Comparison of ENCODE assay signal across 24 mouse cellular contexts in the genomic region with DNA sequence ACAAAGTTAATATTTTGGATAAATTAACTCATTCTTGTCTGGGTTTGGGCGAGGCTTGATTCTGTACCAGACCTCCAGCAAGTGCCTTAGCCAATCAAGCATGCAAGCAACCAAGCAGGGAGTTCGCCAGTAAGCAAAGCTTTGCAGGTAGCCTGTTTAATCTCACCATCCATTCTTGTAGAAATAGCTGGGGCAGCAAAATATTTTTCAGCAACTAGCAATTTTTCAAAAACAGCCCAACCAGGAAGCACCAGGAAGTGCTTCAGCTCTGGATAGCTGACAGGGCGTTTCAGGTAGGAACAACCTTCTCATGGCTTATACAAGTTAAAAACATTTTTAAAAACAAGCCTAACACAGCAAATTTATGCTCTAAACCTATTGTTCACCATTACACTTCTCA. TPM values are rescaled to one million over a fixed set of nuclear protein-coding genes. Genes with fewer than 3 reads are reported as not detected.
A peak's percentile ranks its signal among the peaks of the same experiment; 100 is the strongest.
DNase-seq lines count a peak whose midpoint lies in the region; ATAC-seq and TF ChIP-seq lines count a peak whose summit lies in the region.
"Had no signal": no experiment of that assay in that cellular context is flagged by ENCODE, and none has a peak within 500 bp of the region (broad histone marks: within the 10 kb centered on the region; RNA-seq: fewer than 3 reads in every experiment).

No protein-coding gene starts in this region.

- no peak for TF ChIP-seq CTCF in small intestine, adult 2 months (IDR thresholded peaks at IDR 0.05; ENCODE audit: extremely low read depth, insufficient read length, insufficient replicate concordance, low read depth, low read length)

- H3K9ac ChIP-seq in kidney, embryonic 16.5 days (replicated peaks; ENCODE audit: low read length): no peak overlapping the region
- H3K9ac ChIP-seq: embryonic facial prominence, embryonic 12.5 days; heart, embryonic 13.5 days; neural tube, embryonic 12.5 days had no signal

- no peak overlapping the region for H3K4me3 ChIP-seq in kidney, embryonic 16.5 days (ENCODE audit: low read length)
- peak overlapping the region; percentile 84 for H3K4me3 ChIP-seq in megakaryocyte, embryonic 14.5 days (replicated peaks)
- H3K4me3 ChIP-seq in small intestine, adult 2 months (ENCODE audit: low read depth, low read length): no peak overlapping the region
- H3K4me3 ChIP-seq in midbrain, embryonic 10.5 days: no peak overlapping the region
- H3K4me3 ChIP-seq: embryonic facial prominence, embryonic 12.5 days; forebrain, embryonic 10.5 days; heart, embryonic 13.5 days; neural tube, embryonic 12.5 days had no signal

- H3K36me3 ChIP-seq in kidney, embryonic 16.5 days (ENCODE audit: insufficient read depth, low read length): no peaks in the 10 kb centered on the region
- peaks cover 25% of the 10 kb centered on the region for H3K36me3 ChIP-seq in megakaryocyte, embryonic 14.5 days (replicated peaks; ENCODE audit: low read length)
- H3K36me3 ChIP-seq in small intestine, adult 2 months (ENCODE audit: control insufficient read depth, insufficient read depth, low read length): no peaks in the 10 kb centered on the region
- H3K36me3 ChIP-seq in midbrain, embryonic 10.5 days: no peaks in the 10 kb centered on the region
- H3K36me3 ChIP-seq: embryonic facial prominence, embryonic 12.5 days; forebrain, embryonic 10.5 days; G1E; heart, embryonic 13.5 days; neural tube, embryonic 12.5 days had no signal

- ATAC-seq in kidney, embryonic 16.5 days (ENCODE audit: low FRiP score, low TSS enrichment): no peak
- ATAC-seq in megakaryocyte, adult 5-6 weeks (ENCODE audit: poor library complexity, severe bottlenecking): no peak
- no peak for ATAC-seq in monocyte, adult 5-6 weeks (replicated peaks; ENCODE audit: insufficient number of reproducible peaks, low FRiP score, low TSS enrichment, poor library complexity, severe bottlenecking)

- DNase-seq in kidney, adult 11 months: peak; percentile 40
- DNase-seq in kidney, postnatal 25 days: peak; percentile 32 to 45
- DNase-seq in midbrain, embryonic 10.5 days (ENCODE audit: low spot score): no peak
- DNase-seq: adrenal gland, postnatal 14 days; B cell, adult 2 months; gastrocnemius, postnatal 25 days; lung, adult 18-20 months; right cerebral cortex, postnatal 14 days had no signal

- 66% methylated on average over 3 of the region's 3 CpGs for WGBS in kidney, embryonic 16.5 days
- WGBS in small intestine, adult 2 months: 73% methylated on average over 3 of the region's 3 CpGs
- 81% methylated on average over 3 of the region's 3 CpGs for WGBS in midbrain, embryonic 10.5 days

- TF ChIP-seq POLR2A in small intestine, adult 2 months (IDR thresholded peaks at IDR 0.05; ENCODE audit: low read depth, low read length): no peak

- H3K4me2 ChIP-seq in kidney, embryonic 16.5 days (replicated peaks; ENCODE audit: low read depth, low read length): no peak overlapping the region
- H3K4me2 ChIP-seq: embryonic facial prominence, embryonic 12.5 days; heart, embryonic 13.5 days; neural tube, embryonic 12.5 days had no signal

- H3K9me3 ChIP-seq in kidney, embryonic 16.5 days (ENCODE audit: low read length): no peaks in the 10 kb centered on the region
- no peaks in the 10 kb centered on the region for H3K9me3 ChIP-seq in megakaryocyte, embryonic 14.5 days
- no peaks in the 10 kb centered on the region for H3K9me3 ChIP-seq in midbrain, embryonic 10.5 days (replicated peaks)
- H3K9me3 ChIP-seq: embryonic facial prominence, embryonic 12.5 days; forebrain, embryonic 10.5 days; G1E; heart, embryonic 13.5 days; neural tube, embryonic 12.5 days had no signal

- H3K27ac ChIP-seq in kidney, embryonic 16.5 days (ENCODE audit: low read length): no peak overlapping the region
- H3K27ac ChIP-seq in small intestine, adult 2 months (ENCODE audit: insufficient read depth, low read depth, low read length): peak overlapping the region; percentile 57
- no peak overlapping the region for H3K27ac ChIP-seq in midbrain, embryonic 10.5 days (replicated peaks)
- H3K27ac ChIP-seq: embryonic facial prominence, embryonic 12.5 days; forebrain, embryonic 10.5 days; heart, embryonic 13.5 days; neural tube, embryonic 12.5 days had no signal

- peaks cover 11% of the 10 kb centered on the region; the same call in 1 of the 2 replicates for H3K4me1 ChIP-seq in kidney, embryonic 16.5 days (ENCODE audit: insufficient read depth, low read length)
- peaks cover 99% of the 10 kb centered on the region for H3K4me1 ChIP-seq in megakaryocyte, embryonic 14.5 days
- H3K4me1 ChIP-seq in small intestine, adult 2 months (ENCODE audit: control insufficient read depth, insufficient read depth, insufficient read length, low read length): peaks cover 19% of the 10 kb centered on the region; the same call in 1 of the 2 replicates
- no peaks in the 10 kb centered on the region for H3K4me1 ChIP-seq in midbrain, embryonic 10.5 days
- H3K4me1 ChIP-seq: embryonic facial prominence, embryonic 12.5 days; forebrain, embryonic 10.5 days; heart, embryonic 13.5 days; neural tube, embryonic 12.5 days had no signal

- H3K27me3 ChIP-seq in kidney, embryonic 16.5 days (ENCODE audit: insufficient read depth, low read length): no peaks in the 10 kb centered on the region
- H3K27me3 ChIP-seq in megakaryocyte, embryonic 14.5 days (replicated peaks): no peaks in the 10 kb centered on the region
- H3K27me3 ChIP-seq in small intestine, adult 2 months (ENCODE audit: control insufficient read depth, insufficient read depth, low read length): no peaks in the 10 kb centered on the region
- H3K27me3 ChIP-seq in midbrain, embryonic 10.5 days (ENCODE audit: low read depth, poor library complexity, severe bottlenecking): no peaks in the 10 kb centered on the region
- H3K27me3 ChIP-seq: embryonic facial prominence, embryonic 12.5 days; heart, embryonic 13.5 days; neural tube, embryonic 12.5 days had no signal

RNA-seq across cellular contexts. Expression of a gene that starts 5.5 kb away (rescaled TPM):
- polyA plus RNA-seq in kidney, embryonic 16.5 days (2015; fragmentation: Nextera tagmentation; extraction: Ambion mirVana): 2.1 and 2.6 TPM in 2 replicates
- polyA plus RNA-seq in megakaryocyte, embryonic 14.5 days (2012; ENCODE audit: insufficient read depth, low replicate concordance): 6.0 and 6.4 TPM in 2 replicates
- total RNA-seq in megakaryocyte, adult 5-6 weeks (2015): 92.4 and 108 TPM in 2 replicates
- 39.4 and 46.3 TPM in 2 replicates for total RNA-seq in megakaryocyte, adult 5-6 weeks (2017)
- 2.7 and 8.7 TPM in 2 replicates for polyA plus RNA-seq in small intestine, adult 2 months (2012; rRNA removed)
- 23.6 to 98.9 TPM (median 35.3 TPM) in 3 replicates for total RNA-seq in monocyte, adult 5-6 weeks (2017)
- 0.14 and 0.25 TPM in 2 replicates for polyA plus RNA-seq in midbrain, embryonic 10.5 days (2016; fragmentation: Nextera tagmentation; extraction: Ambion mirVana)

RNA-seq across cellular contexts. Expression of a gene that starts 17.9 kb away (rescaled TPM):
- 0.24 and 0.42 TPM in 2 replicates for polyA plus RNA-seq in kidney, embryonic 16.5 days (2015; fragmentation: Nextera tagmentation; extraction: Ambion mirVana)
- 0.45 TPM in 1 of 2 replicates, not detected in the other for polyA plus RNA-seq in megakaryocyte, embryonic 14.5 days (2012; ENCODE audit: insufficient read depth, low replicate concordance)
- total RNA-seq in megakaryocyte, adult 5-6 weeks (2015): 12.4 and 17.6 TPM in 2 replicates
- 30.2 and 39.3 TPM in 2 replicates for total RNA-seq in megakaryocyte, adult 5-6 weeks (2017)
- 0.72 and 1.8 TPM in 2 replicates for polyA plus RNA-seq in small intestine, adult 2 months (2012; rRNA removed)
- total RNA-seq in monocyte, adult 5-6 weeks (2017): 15.9 to 85.7 TPM (median 25.2 TPM) in 3 replicates
- polyA plus RNA-seq in midbrain, embryonic 10.5 days (2016; fragmentation: Nextera tagmentation; extraction: Ambion mirVana): not detected in 2 replicates
- total RNA-seq: midbrain, postnatal 0 days had no signal
- polyA plus RNA-seq: forebrain, embryonic 10.5 days; neural tube, embryonic 12.5 days had no signal

RNA-seq across cellular contexts. Expression of a gene that starts 30.8 kb away (rescaled TPM):
- polyA plus RNA-seq in kidney, embryonic 16.5 days (2015; fragmentation: Nextera tagmentation; extraction: Ambion mirVana): 0.60 and 0.98 TPM in 2 replicates
- polyA plus RNA-seq in megakaryocyte, embryonic 14.5 days (2012; ENCODE audit: insufficient read depth, low replicate concordance): 0.57 TPM in 1 of 2 replicates, not detected in the other
- total RNA-seq in megakaryocyte, adult 5-6 weeks (2015): 180 and 184 TPM in 2 replicates
- total RNA-seq in megakaryocyte, adult 5-6 weeks (2017): 161 and 172 TPM in 2 replicates
- polyA plus RNA-seq in small intestine, adult 2 months (2012; rRNA removed): 0.48 and 0.85 TPM in 2 replicates
- total RNA-seq in monocyte, adult 5-6 weeks (2017): 84.2 to 227 TPM (median 114 TPM) in 3 replicates
- 0.17 and 0.21 TPM in 2 replicates for polyA plus RNA-seq in midbrain, embryonic 10.5 days (2016; fragmentation: Nextera tagmentation; extraction: Ambion mirVana)

RNA-seq across cellular contexts. Expression of a gene that starts 32.8 kb away (rescaled TPM):
- 0.12 TPM in 1 of 2 replicates, not detected in the other for polyA plus RNA-seq in kidney, embryonic 16.5 days (2015; fragmentation: Nextera tagmentation; extraction: Ambion mirVana)
- not detected in 2 replicates for polyA plus RNA-seq in megakaryocyte, embryonic 14.5 days (2012; ENCODE audit: insufficient read depth, low replicate concordance)
- total RNA-seq in megakaryocyte, adult 5-6 weeks (2015): not detected in 2 replicates
- total RNA-seq in megakaryocyte, adult 5-6 weeks (2017): not detected in 2 replicates
- 0.13 TPM in 1 of 2 replicates, not detected in the other for polyA plus RNA-seq in small intestine, adult 2 months (2012; rRNA removed)
- not detected in 3 replicates for total RNA-seq in monocyte, adult 5-6 weeks (2017)
- not detected in 2 replicates for polyA plus RNA-seq in midbrain, embryonic 10.5 days (2016; fragmentation: Nextera tagmentation; extraction: Ambion mirVana)
- total RNA-seq: gastrocnemius, postnatal 25 days; hematopoietic stem cell, adult 5-6 weeks; layer of hippocampus, postnatal 10 days; left cerebral cortex, postnatal 14 days; midbrain, postnatal 0 days had no signal
- polyA plus RNA-seq: embryonic facial prominence, embryonic 12.5 days; forebrain, embryonic 10.5 days; frontal cortex, adult 2 months; G1E; heart, embryonic 13.5 days; intestine, embryonic 14.5 days; midbrain, postnatal 0 days; neural tube, embryonic 12.5 days had no signal
